Mouse (Mus musculus): ENCODE data around the gene Eif3g. TPM values are rescaled to one million over a fixed set of nuclear protein-coding genes. Genes with fewer than 3 reads are reported as not detected.

The Eif3g gene
- total and polyA plus RNA-seq, 3 experiments: 1,516 to 1,873 TPM; not detected in 1

GRCm38 (mm10) chr9:20943911-20944310 lies 45.5 kb upstream of the Eif3g start:
- Histone ChIP-seq H3K9me3 (replicated peaks; ENCODE audit: insufficient read depth, low read length) (no peaks in the 10 kb centered on the region), H3K36me3 (ENCODE audit: control insufficient read depth in 1 of 2, insufficient read depth in 2 of 2, low read length in 2 of 2) (peaks cover 0 to 65% of the 10 kb centered on the region in 2 experiments; a peak in 2 of 4 replicates), H3K4me3 (ENCODE audit: control insufficient read depth in 1 of 2, insufficient read depth in 1 of 2, low read depth in 2 of 2, low read length in 2 of 2) (no peak overlapping the region), H3K79me2 (ENCODE audit: control insufficient read depth, insufficient read depth, low read length, poor library complexity) (peaks cover 69% of the 10 kb centered on the region), H3K27me3 (ENCODE audit: control insufficient read depth in 1 of 2, insufficient read depth in 2 of 2, low read length in 2 of 2) (no peaks in the 10 kb centered on the region), H3K9ac (ENCODE audit: control insufficient read depth, low read depth, low read length, poor library complexity, severe bottlenecking) (no peak overlapping the region), H3K27ac (ENCODE audit: control insufficient read depth, low read depth, low read length) (no peak overlapping the region), H3K4me1 (ENCODE audit: control insufficient read depth in 1 of 2, insufficient read depth in 2 of 2, low read length in 2 of 2) (no peaks in the 10 kb centered on the region)
- DNase-seq (ENCODE audit: low read depth, low spot score): no peak
- no peak for TF ChIP-seq EP300 (IDR thresholded peaks at IDR 0.05; ENCODE audit: low read depth in 1 of 2, low read length in 2 of 2)
- no peak for TF ChIP-seq CHD2 (IDR thresholded peaks at IDR 0.05; ENCODE audit: low read length)
- no peak for TF ChIP-seq NRF1 (IDR thresholded peaks at IDR 0.05; ENCODE audit: insufficient read depth, low read depth, low read length, poor library complexity, severe bottlenecking)
- TF ChIP-seq POLR2AphosphoS5 (IDR thresholded peaks at IDR 0.05; ENCODE audit: borderline replicate concordance, low read depth, low read length): no peak
- TF ChIP-seq MAZ (IDR thresholded peaks at IDR 0.05; ENCODE audit: low read depth, low read length): no peak
- TF ChIP-seq CHD1 (IDR thresholded peaks at IDR 0.05; ENCODE audit: low read depth, low read length): no peak
- no peak for TF ChIP-seq BHLHE40 (IDR thresholded peaks at IDR 0.05; ENCODE audit: borderline replicate concordance, low read depth, low read length)
- TF ChIP-seq ETS1 (IDR thresholded peaks at IDR 0.05; ENCODE audit: low read depth, low read length): no peak
- no peak for TF ChIP-seq RCOR1 (IDR thresholded peaks at IDR 0.05; ENCODE audit: low read depth, low read length)
- no peak for TF ChIP-seq POLR2AphosphoS2 (IDR thresholded peaks at IDR 0.05; ENCODE audit: low read length)
- TF ChIP-seq ZMIZ1 (IDR thresholded peaks at IDR 0.05; ENCODE audit: low read depth, low read length): no peak
- TF ChIP-seq TAL1 (IDR thresholded peaks at IDR 0.05; ENCODE audit: low read length): no peak
- TF ChIP-seq MEF2A (IDR thresholded peaks at IDR 0.05; ENCODE audit: extremely low read depth, insufficient replicate concordance, low read depth, low read length, poor library complexity, severe bottlenecking): no peak
- no peak for TF ChIP-seq POLR2A (IDR thresholded peaks at IDR 0.05; ENCODE audit: control insufficient read depth in 1 of 2, insufficient read depth in 1 of 2, low read depth in 1 of 2, low read length in 2 of 2, poor library complexity in 1 of 2)
- no peak for TF ChIP-seq RAD21 (IDR thresholded peaks at IDR 0.05; ENCODE audit: low read depth, low read length)
- TF ChIP-seq GABPA (IDR thresholded peaks at IDR 0.05; ENCODE audit: low read depth, low read length): no peak

GRCm38 (mm10) chr9:20943396-20943795 lies 45.0 kb upstream of the Eif3g start:
- peaks cover 0 to 69% of the 10 kb centered on the region in 2 experiments; a peak in 2 of 4 replicates for H3K36me3 ChIP-seq (ENCODE audit: control insufficient read depth in 1 of 2, insufficient read depth in 2 of 2, low read length in 2 of 2)
- no peak overlapping the region for H3K4me3 ChIP-seq (ENCODE audit: control insufficient read depth in 1 of 2, insufficient read depth in 1 of 2, low read depth in 2 of 2, low read length in 2 of 2)
- no peak for TF ChIP-seq TAL1 (IDR thresholded peaks at IDR 0.05; ENCODE audit: low read length)
- peak in 1 of 2 experiments; percentile 24; a peak in 2 of 4 replicates for TF ChIP-seq POLR2A (IDR thresholded peaks at IDR 0.05; ENCODE audit: control insufficient read depth in 1 of 2, insufficient read depth in 1 of 2, low read depth in 1 of 2, low read length in 2 of 2, poor library complexity in 1 of 2)
- TF ChIP-seq RCOR1 (IDR thresholded peaks at IDR 0.05; ENCODE audit: low read depth, low read length): no peak
- no peak for TF ChIP-seq BHLHE40 (IDR thresholded peaks at IDR 0.05; ENCODE audit: borderline replicate concordance, low read depth, low read length)
- no peaks in the 10 kb centered on the region for H3K9me3 ChIP-seq (replicated peaks; ENCODE audit: insufficient read depth, low read length)
- H3K4me1 ChIP-seq (ENCODE audit: control insufficient read depth in 1 of 2, insufficient read depth in 2 of 2, low read length in 2 of 2): no peaks in the 10 kb centered on the region
- no peak for DNase-seq (ENCODE audit: low read depth, low spot score)
- H3K27me3 ChIP-seq (ENCODE audit: control insufficient read depth in 1 of 2, insufficient read depth in 2 of 2, low read length in 2 of 2): no peaks in the 10 kb centered on the region
- H3K79me2 ChIP-seq (ENCODE audit: control insufficient read depth, insufficient read depth, low read length, poor library complexity): peaks cover 64% of the 10 kb centered on the region
- no peak overlapping the region for H3K27ac ChIP-seq (ENCODE audit: control insufficient read depth, low read depth, low read length)
- H3K9ac ChIP-seq (ENCODE audit: control insufficient read depth, low read depth, low read length, poor library complexity, severe bottlenecking): no peak overlapping the region

Measured in MEL (cell line).